Comparison of ENCODE assay signal across 8 mouse cellular contexts in the genomic region with DNA sequence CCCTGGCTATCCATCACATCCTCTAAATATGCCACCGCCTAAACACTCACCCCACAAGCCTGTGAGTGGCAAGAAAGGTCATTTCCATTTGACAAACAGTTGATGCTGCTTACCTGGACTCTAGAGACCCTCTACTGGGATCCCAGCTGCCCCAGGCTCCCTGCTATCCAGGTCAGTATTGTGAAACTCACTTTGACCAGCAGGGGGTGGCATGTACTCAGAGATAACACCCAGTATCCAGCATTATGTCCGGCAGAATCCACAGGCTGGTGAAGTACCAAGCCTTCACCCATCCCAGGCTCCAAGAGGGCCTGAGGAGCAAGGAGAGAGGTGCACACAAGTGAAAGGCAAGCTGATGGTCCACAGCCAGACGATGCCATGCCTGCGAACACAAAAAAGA. TPM values are rescaled to one million over a fixed set of nuclear protein-coding genes. Genes with fewer than 3 reads are reported as not detected.
DNase-seq lines count a peak whose midpoint lies in the region; ATAC-seq lines count a peak whose summit lies in the region.

No protein-coding gene starts in this region.

- H3K4me2 ChIP-seq in limb, embryonic 11.5 days (ENCODE audit: low read depth, severe bottlenecking) = no peak overlapping the region

- H3K4me1 ChIP-seq in limb, embryonic 11.5 days (ENCODE audit: control insufficient read depth, insufficient read depth, low read length) = no peaks in the 10 kb centered on the region

- no peaks in the 10 kb centered on the region for H3K27me3 ChIP-seq in limb, embryonic 11.5 days (ENCODE audit: control insufficient read depth, insufficient read depth, low read length)

- no peak overlapping the region for H3K4me3 ChIP-seq in limb, embryonic 11.5 days (ENCODE audit: low read depth, low read length)

- H3K36me3 ChIP-seq in limb, embryonic 11.5 days (ENCODE audit: control insufficient read depth, insufficient read depth, low read length) = no peaks in the 10 kb centered on the region

- no peak overlapping the region for H3K27ac ChIP-seq in limb, embryonic 11.5 days (replicated peaks; ENCODE audit: low read depth, low read length)

- ATAC-seq in frontal cortex, adult (ENCODE audit: low TSS enrichment) = peak; percentile 88; the same call in 1 of the 2 replicates
- ATAC-seq in limb, embryonic 11.5 days (ENCODE audit: insufficient number of reproducible peaks, low FRiP score, low TSS enrichment, low read depth) = no peak

- 73% methylated on average over 4 of the region's 4 CpGs for WGBS in limb, embryonic 11.5 days

- DNase-seq in urinary bladder, adult 18-20 months (ENCODE audit: low spot score in 2 of 2) = peak; percentile 20 to 42
- DNase-seq in urinary bladder, postnatal 10 days (ENCODE audit: low spot score) = no peak
- DNase-seq in c-Kit-positive CD71-negative TER-119-negative erythroid progenitor cells, embryonic 14.5 days (ENCODE audit: low read depth) = peak; percentile 50
- DNase-seq in kidney, adult 9 months = peak; percentile 77
- peak; percentile 63 for DNase-seq in limb, embryonic 11.5 days (ENCODE audit: low spot score)
- peak; percentile 59 for DNase-seq in ovary, postnatal 14 days (ENCODE audit: low spot score)
- peak; percentile 52 for DNase-seq in thymus, postnatal 4 days

- H3K9ac ChIP-seq in limb, embryonic 11.5 days (ENCODE audit: low read length) = no peak overlapping the region

- no peaks in the 10 kb centered on the region for H3K9me3 ChIP-seq in limb, embryonic 11.5 days (ENCODE audit: control insufficient read depth, low read length)

RNA-seq across cellular contexts. Expression of a gene that starts 32.2 kb away (rescaled TPM):
- 0.11 and 0.36 TPM in 2 replicates for polyA plus RNA-seq in limb, embryonic 11.5 days (2014; fragmentation: Nextera tagmentation; extraction: Ambion mirVana)

RNA-seq across cellular contexts. Expression of a gene that starts 38.4 kb away (rescaled TPM):
- 9.7 and 10.9 TPM in 2 replicates for polyA plus RNA-seq in limb, embryonic 11.5 days (2014; fragmentation: Nextera tagmentation; extraction: Ambion mirVana)
